Mouse (Mus musculus): ENCODE results near the gene Prdx6. TPM values are rescaled to one million over a fixed set of nuclear protein-coding genes. Genes with fewer than 3 reads are reported as not detected.

The Prdx6 gene
- polyA plus RNA-seq, 1 experiment from 2014 or later = 297 TPM

DNA sequence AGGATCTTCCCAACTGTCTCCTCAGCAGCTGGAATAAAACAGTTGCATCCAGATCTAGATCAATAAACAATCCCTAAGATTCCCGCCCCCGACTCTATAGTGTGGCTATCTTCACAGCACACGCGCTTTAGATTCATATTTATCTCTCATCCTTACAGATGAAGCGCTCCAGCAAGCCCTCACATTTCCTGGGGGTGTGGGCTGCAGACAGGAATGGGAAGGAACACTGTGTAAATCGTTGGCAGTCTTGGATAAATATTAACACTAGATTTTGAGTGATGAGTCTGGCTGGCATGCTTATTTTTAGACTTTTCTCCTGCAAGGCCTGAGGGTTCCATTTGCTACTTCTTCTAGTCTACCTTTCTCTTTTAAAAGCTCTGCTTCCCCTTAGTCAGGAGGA is 1.6 kb downstream of the Prdx6 start:
- Histone ChIP-seq H3K4me3 (peak overlapping the region; percentile 82), H3K4me2 (replicated peaks) (peak overlapping the region; percentile 93), H3K9ac (replicated peaks) (peak overlapping the region; percentile 83), H3K27ac (replicated peaks) (0 out of 2 replicates have a peak overlapping the region, but pooled peaks have one; percentile 2), H3K27me3 (peaks cover 9% of the 10 kb centered on the region), H3K9me3 (no peaks in the 10 kb centered on the region), H3K36me3 (peaks cover 11% of the 10 kb centered on the region; the same call in 1 of the 2 replicates), H3K4me1 (peaks cover 28% of the 10 kb centered on the region)
- ATAC-seq (ENCODE audit: low FRiP score, low read depth) = no peak
- 60% methylated on average over 6 of the region's 6 CpGs for WGBS

DNA sequence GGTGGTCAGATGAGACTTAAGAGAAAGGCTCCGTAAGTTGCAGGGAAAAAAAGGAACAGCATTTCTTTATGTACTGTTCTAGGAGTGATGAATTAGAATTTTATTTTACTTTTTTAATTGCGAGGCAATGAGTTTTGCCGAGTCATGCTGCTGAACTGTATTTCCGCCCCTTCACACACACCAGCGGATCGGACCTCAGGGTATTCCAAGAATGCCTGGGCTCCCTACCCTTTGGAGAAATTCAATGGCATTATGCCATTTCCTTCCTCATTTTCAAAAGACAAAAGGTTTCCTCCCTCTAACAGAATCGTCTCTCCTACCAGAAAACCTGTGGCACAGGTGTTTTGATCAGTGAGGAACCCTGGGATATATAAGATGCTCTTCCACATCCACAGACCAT is 2.3 kb downstream of the Prdx6 start:
- peaks cover 9% of the 10 kb centered on the region for H3K27me3 ChIP-seq
- H3K9ac ChIP-seq (replicated peaks) = no peak overlapping the region
- peak overlapping the region; percentile 82 for H3K4me3 ChIP-seq
- ATAC-seq (ENCODE audit: low FRiP score, low read depth) = no peak
- H3K9me3 ChIP-seq = no peaks in the 10 kb centered on the region
- 76% methylated on average over 7 of the region's 7 CpGs for WGBS
- H3K4me2 ChIP-seq (replicated peaks) = peak overlapping the region; percentile 93
- no peak overlapping the region for H3K27ac ChIP-seq (replicated peaks)
- peaks cover 28% of the 10 kb centered on the region for H3K4me1 ChIP-seq
- peaks cover 18% of the 10 kb centered on the region for H3K36me3 ChIP-seq

DNA sequence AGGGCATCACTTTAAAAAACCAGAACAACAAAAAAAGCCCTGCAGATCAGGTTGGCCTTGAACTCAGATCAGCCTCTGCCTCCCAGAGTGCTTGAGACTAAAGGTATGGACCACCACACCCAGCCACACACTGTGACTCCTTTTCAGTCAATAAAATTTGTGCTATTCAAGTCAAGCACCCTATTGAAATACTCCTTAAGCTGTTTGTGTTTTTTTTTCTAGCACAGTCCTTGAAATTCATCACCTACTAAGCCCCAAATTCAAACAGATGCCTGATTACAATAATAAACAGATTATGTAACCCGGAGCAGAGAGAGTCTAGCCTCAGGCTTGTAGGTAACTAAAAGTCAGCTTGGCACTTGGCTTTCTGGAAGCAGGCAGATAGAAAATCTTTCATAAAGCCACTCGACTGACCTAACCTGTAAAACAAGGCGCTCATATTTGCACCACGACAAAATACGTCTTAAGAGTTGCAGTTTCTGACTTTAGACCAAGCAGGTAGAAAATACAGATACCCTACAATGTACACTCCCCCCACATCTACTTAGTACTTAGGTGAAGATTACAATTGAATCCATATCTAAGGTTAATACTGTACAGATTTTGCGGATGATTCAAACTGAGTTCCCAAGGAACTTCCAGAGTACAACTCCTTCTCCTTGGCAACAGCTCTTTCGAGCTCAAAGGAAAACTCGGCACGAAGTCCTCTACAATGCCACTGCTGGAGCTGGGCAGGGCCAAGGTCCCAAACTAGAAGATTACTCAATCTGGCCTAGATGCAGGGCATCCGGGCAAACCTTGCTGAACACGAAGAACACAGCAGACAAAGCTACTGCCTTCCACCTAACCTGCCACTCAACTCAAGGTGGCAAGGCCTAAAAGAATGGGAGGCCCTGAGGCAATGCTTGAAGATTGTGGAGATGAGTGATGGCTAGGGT is 3.1 kb downstream of the Prdx6 start:
- Histone ChIP-seq H3K9me3 (no peaks in the 10 kb centered on the region), H3K27ac (replicated peaks) (no peak overlapping the region), H3K4me1 (peaks cover 28% of the 10 kb centered on the region), H3K27me3 (peaks cover 9% of the 10 kb centered on the region), H3K36me3 (peaks cover 24% of the 10 kb centered on the region), H3K4me2 (replicated peaks) (no peak overlapping the region), H3K4me3 (no peak overlapping the region), H3K9ac (replicated peaks) (no peak overlapping the region)
- no peak for ATAC-seq (ENCODE audit: low FRiP score, low read depth)
- WGBS = 77% methylated on average over 11 of the region's 11 CpGs

DNA sequence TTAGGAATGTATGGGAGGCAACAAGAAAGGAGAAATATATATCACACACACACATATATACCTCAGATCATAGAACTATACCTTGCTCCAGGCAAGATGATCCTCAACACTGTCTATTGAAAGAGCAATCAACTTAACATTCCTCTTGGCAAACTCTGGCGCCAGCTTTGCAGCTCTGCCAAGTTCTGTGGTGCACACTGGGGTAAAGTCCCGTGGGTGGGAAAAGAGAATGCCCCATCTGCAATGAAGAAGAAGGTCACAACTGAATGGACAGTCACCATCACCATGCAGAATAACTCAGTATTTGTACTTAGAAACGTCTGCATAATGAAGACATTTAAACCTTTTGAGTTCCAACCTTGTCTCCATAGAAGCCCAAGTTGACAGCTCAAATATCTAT is 3.8 kb downstream of the Prdx6 start:
- WGBS = 86% methylated on average over 3 of the region's 3 CpGs
- no peak for ATAC-seq (ENCODE audit: low FRiP score, low read depth)
- no peak overlapping the region for H3K27ac ChIP-seq (replicated peaks)
- peaks cover 31% of the 10 kb centered on the region for H3K36me3 ChIP-seq
- no peak overlapping the region for H3K4me3 ChIP-seq
- H3K9me3 ChIP-seq = no peaks in the 10 kb centered on the region
- no peak overlapping the region for H3K9ac ChIP-seq (replicated peaks)
- peaks cover 6% of the 10 kb centered on the region for H3K27me3 ChIP-seq
- H3K4me2 ChIP-seq (replicated peaks) = no peak overlapping the region
- peaks cover 28% of the 10 kb centered on the region for H3K4me1 ChIP-seq

DNA sequence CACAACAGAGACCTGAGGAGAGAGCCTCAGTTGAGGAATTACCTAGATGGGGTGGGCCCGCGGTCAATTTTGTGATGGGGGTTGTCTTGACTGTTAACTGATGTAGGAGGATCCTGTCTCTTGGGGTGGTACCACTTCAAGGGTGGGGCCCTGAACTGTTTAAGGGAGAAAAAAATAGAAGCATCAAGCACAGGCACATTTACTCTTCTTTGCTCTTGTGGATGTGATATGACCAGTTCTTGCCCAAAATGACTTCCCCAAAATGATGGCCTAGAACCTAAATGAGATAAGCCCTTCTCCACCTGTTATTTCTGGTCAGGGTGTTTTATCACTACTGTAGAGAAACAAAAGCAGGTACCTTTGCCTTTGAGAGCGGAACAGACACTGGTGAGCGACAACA is 13.3 kb downstream of the Prdx6 start:
- peaks cover 46% of the 10 kb centered on the region for H3K36me3 ChIP-seq
- H3K27me3 ChIP-seq = no peaks in the 10 kb centered on the region
- no peaks in the 10 kb centered on the region for H3K9me3 ChIP-seq
- no peak overlapping the region for H3K4me2 ChIP-seq (replicated peaks)
- 97% methylated on average over 4 of the region's 4 CpGs for WGBS
- ATAC-seq (ENCODE audit: low FRiP score, low read depth) = no peak
- H3K4me1 ChIP-seq = no peaks in the 10 kb centered on the region
- H3K9ac ChIP-seq (replicated peaks) = no peak overlapping the region
- H3K4me3 ChIP-seq = no peak overlapping the region
- no peak overlapping the region for H3K27ac ChIP-seq (replicated peaks)

DNA sequence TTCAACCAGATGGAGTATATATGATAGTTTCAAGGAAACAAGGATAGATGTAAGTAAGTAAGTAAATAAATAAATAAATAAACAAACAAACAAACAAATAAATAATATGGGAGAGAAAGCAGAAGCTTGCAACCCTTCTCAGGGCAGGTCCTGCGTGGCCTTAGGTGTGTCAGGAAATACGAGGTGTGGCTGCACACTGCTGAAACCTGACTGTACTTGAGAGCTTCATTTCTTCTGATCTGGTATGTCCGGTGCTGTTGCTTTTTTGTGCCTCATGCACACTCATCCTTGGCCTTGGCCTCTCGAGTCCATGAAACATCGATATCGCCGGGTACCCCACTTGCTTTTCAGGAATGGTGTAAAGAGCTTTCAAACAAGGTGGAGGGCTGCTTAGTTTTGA is 13.7 kb downstream of the Prdx6 start:
- Histone ChIP-seq H3K9me3 (no peaks in the 10 kb centered on the region), H3K27me3 (no peaks in the 10 kb centered on the region), H3K27ac (replicated peaks) (no peak overlapping the region), H3K9ac (replicated peaks) (no peak overlapping the region), H3K4me3 (no peak overlapping the region), H3K4me2 (replicated peaks) (no peak overlapping the region), H3K4me1 (no peaks in the 10 kb centered on the region), H3K36me3 (peaks cover 42% of the 10 kb centered on the region)
- 98% methylated on average over 7 of the region's 7 CpGs for WGBS
- ATAC-seq (ENCODE audit: low FRiP score, low read depth) = no peak

DNA sequence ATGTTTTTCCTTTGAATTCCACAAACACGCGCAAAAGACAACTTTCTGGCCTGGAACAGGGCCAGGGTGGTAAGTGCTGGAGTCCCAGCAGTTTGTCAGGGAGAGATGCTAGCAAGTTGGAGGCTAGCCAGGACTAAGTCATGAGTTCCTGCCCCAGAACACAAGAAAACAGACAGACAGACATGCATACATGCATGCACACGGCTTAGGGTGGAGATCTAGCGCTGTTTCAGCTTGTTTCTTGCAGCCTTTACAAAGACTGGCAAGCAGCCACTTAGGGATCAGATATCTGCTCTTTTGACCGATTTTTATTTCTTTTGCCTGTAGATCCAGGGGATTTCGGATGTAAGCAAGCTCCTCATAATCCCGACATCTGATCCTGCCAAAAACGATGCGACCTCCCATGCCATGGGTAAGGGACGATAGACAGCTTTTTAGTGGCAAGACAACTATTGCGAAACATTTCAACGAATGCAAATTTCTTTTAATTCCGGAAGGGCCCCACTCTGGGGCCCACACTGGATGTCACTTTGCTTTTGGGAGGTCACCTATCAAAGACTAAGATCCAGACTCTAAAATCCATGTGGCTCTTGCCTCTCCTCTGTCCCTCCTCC is 17.7 kb downstream of the Prdx6 start:
- peaks cover 10% of the 10 kb centered on the region; the same call in 1 of the 2 replicates for H3K36me3 ChIP-seq
- no peak overlapping the region for H3K27ac ChIP-seq (replicated peaks)
- no peaks in the 10 kb centered on the region for H3K9me3 ChIP-seq
- H3K4me3 ChIP-seq = no peak overlapping the region
- no peaks in the 10 kb centered on the region for H3K27me3 ChIP-seq
- H3K4me1 ChIP-seq = no peaks in the 10 kb centered on the region
- ATAC-seq (ENCODE audit: low FRiP score, low read depth) = no peak
- no peak overlapping the region for H3K4me2 ChIP-seq (replicated peaks)
- 88% methylated on average over 13 of the region's 13 CpGs for WGBS
- no peak overlapping the region for H3K9ac ChIP-seq (replicated peaks)

DNA sequence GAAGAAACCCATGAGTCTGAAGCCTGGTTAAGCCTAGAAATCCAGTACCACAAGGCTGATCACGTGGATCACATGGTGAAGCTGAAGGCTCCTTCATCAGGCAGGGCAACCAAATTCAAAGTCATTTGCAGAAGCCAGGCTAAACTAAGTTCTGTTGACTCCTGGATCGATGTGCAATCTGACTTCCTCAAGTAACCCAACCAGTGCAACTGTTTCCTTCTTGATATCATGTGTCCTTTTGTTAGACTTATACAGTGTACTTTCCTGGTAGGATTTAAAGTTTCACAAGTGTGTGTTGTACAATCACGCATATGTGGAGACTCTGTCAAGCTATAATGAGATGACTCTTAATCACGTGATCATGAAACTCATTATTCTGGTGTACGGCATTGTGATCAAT is 18.8 kb downstream of the Prdx6 start:
- 90% methylated on average over 5 of the region's 5 CpGs for WGBS
- H3K4me3 ChIP-seq = no peak overlapping the region
- H3K9me3 ChIP-seq = no peaks in the 10 kb centered on the region
- no peak overlapping the region for H3K4me2 ChIP-seq (replicated peaks)
- no peak overlapping the region for H3K9ac ChIP-seq (replicated peaks)
- ATAC-seq (ENCODE audit: low FRiP score, low read depth) = no peak
- no peaks in the 10 kb centered on the region for H3K27me3 ChIP-seq
- H3K36me3 ChIP-seq = no peaks in the 10 kb centered on the region
- H3K4me1 ChIP-seq = no peaks in the 10 kb centered on the region
- H3K27ac ChIP-seq (replicated peaks) = no peak overlapping the region

DNA sequence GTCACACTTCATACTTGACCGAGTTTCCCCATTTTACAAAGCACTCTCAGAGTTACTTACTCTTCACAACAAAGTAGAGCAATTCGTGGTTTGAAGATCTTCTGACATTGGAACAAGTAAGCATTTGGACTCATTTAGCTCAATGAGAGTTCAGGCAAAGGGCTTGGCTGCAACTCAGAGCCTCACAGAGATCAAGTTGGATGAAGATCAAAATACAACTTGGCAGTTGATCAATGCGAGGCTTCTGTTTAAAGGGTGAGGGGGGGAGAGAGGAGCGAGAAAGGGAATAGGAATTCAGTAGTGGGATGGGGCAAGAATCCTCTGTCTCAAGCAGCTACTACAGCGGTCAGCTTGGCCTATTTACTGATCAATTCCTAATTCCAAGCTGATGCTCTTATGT is 26.2 kb downstream of the Prdx6 start:
- Histone ChIP-seq H3K9ac (replicated peaks) (no peak overlapping the region), H3K27ac (replicated peaks) (no peak overlapping the region), H3K27me3 (no peaks in the 10 kb centered on the region), H3K4me3 (no peak overlapping the region), H3K36me3 (no peaks in the 10 kb centered on the region), H3K4me1 (no peaks in the 10 kb centered on the region), H3K4me2 (replicated peaks) (no peak overlapping the region), H3K9me3 (no peaks in the 10 kb centered on the region)
- ATAC-seq (ENCODE audit: low FRiP score, low read depth) = no peak
- 56% methylated on average over 5 of the region's 5 CpGs for WGBS

DNA sequence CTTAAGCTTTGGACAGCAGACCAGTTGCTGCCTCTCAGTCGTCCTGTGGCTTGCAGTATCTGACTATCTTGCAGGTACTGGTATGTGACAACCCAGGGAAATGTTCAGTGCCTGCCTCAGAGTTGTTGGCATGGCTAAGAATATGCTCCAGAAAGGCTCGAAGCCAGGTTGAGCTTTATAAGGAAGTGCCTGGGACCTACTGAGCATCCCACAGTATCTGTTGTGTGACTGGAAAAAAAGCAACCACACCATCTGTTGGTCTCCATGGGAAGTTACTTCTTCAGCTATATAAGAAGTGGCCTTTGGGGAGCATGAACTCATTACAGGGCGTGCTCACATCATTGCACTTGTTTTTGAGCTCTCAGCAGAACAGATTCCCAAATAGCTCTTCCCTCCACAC is 31.2 kb downstream of the Prdx6 start:
- ATAC-seq (ENCODE audit: low FRiP score, low read depth) = no peak
- H3K9me3 ChIP-seq = no peaks in the 10 kb centered on the region
- H3K27ac ChIP-seq (replicated peaks) = no peak overlapping the region
- no peaks in the 10 kb centered on the region for H3K36me3 ChIP-seq
- no peak overlapping the region for H3K4me2 ChIP-seq (replicated peaks)
- no peak overlapping the region for H3K9ac ChIP-seq (replicated peaks)
- H3K27me3 ChIP-seq = no peaks in the 10 kb centered on the region
- H3K4me3 ChIP-seq = no peak overlapping the region
- 69% methylated on average over 3 of the region's 3 CpGs for WGBS
- H3K4me1 ChIP-seq = no peaks in the 10 kb centered on the region

DNA sequence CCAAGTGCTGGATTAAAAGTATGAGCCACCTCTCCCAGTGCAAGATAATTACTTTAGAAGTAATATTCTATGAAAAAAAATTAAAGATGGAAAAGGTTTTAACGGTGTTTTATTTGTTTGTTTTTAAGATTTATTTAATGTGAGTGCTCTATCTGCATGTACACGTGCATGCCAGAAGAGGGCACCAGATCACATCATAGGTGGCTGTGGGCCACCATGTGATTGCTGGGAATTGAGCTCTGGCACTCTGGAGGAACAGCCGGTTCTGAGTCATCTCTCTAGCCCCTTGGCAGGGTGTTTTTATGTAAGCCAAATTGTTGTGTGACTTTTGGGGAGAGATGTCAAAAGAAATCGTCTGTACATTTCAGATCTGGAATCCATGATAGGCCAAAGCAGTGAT is 36.6 kb downstream of the Prdx6 start:
- Histone ChIP-seq H3K27ac (replicated peaks) (no peak overlapping the region), H3K36me3 (no peaks in the 10 kb centered on the region), H3K9me3 (no peaks in the 10 kb centered on the region), H3K27me3 (no peaks in the 10 kb centered on the region), H3K4me2 (replicated peaks) (no peak overlapping the region), H3K4me3 (no peak overlapping the region), H3K9ac (replicated peaks) (no peak overlapping the region), H3K4me1 (no peaks in the 10 kb centered on the region)
- 36% methylated on average over 4 of the region's 4 CpGs for WGBS
- ATAC-seq (ENCODE audit: low FRiP score, low read depth) = no peak

DNA sequence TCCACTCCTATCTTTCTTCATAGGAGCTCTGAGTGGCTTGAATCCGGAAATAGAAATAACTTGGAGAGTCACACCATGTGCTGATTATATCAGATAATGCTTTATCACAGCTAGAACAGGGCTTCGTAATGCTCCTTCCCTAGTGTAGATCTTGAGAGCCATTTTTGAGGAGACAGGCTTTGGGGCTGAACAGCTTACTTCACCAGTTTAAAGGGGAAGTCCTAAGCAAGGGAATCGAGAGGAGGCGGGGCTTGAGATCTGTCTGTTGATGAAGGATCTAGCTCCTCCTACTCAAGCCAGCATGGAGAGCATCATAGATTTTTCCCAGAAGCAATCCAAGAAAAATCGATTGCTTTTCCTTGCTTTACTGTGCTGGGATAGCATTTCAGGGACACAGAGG is 51.2 kb downstream of the Prdx6 start:
- Histone ChIP-seq H3K36me3 (no peaks in the 10 kb centered on the region), H3K9me3 (no peaks in the 10 kb centered on the region), H3K27ac (replicated peaks) (no peak overlapping the region), H3K4me2 (replicated peaks) (no peak overlapping the region), H3K4me1 (peaks cover 8% of the 10 kb centered on the region), H3K9ac (replicated peaks) (no peak overlapping the region), H3K4me3 (no peak overlapping the region), H3K27me3 (peaks cover 2% of the 10 kb centered on the region; the same call in 1 of the 2 replicates)
- no peak for ATAC-seq (ENCODE audit: low FRiP score, low read depth)
- 76% methylated on average over 5 of the region's 5 CpGs for WGBS

All from midbrain, embryonic 12.5 days (tissue).